Mouse (Mus musculus): ENCODE data around the gene Inpp5f.

Inpp5f gene

GRCm38 (mm10) chr7:128738041-128738440 lies 126.9 kb downstream of the Inpp5f start:
- in situ Hi-C loops (cut with MboI, MseI) = no loop called here

- in situ Hi-C loops (cut with MboI, MseI) = no loop called here
These were observed 128.0 kb downstream of the Inpp5f start for GRCm38 (mm10) chr7:128739116-128739461.

GRCm38 (mm10) chr7:128739462-128740277 lies 128.5 kb downstream of the Inpp5f start:
- in situ Hi-C loops (cut with MboI, MseI) = loop anchor here in 1 of 2 experiments (5.0 to 10.0 kb wide), 2 partner anchors 1028 to 1775 kb away; no protein-coding TSS in a partner anchor

- in situ Hi-C loops (cut with MboI, MseI) = loop anchor here in 1 of 2 experiments (5.0 to 10.0 kb wide), 2 partner anchors 1027 to 1774 kb away; no protein-coding TSS in a partner anchor
These were observed 129.2 kb downstream of the Inpp5f start, which contains the start of gene Mcmbp for GRCm38 (mm10) chr7:128740334-128740733. Mcmbp (minus strand) TSS chr7:128740495.

- in situ Hi-C loops (cut with MboI, MseI) = loop anchor here in 1 of 2 experiments (5.0 to 10.0 kb wide), 2 partner anchors 1023 to 1771 kb away; no protein-coding TSS in a partner anchor
These were observed 132.8 kb downstream of the Inpp5f start for GRCm38 (mm10) chr7:128743898-128744297.

GRCm38 (mm10) chr7:128744684-128745485 lies 133.8 kb downstream of the Inpp5f start, which contains the start of gene Sec23ip:
Sec23ip (plus strand) TSS chr7:128744943.
- in situ Hi-C loops (cut with MboI, MseI) = loop anchor here in 1 of 2 experiments (5.0 to 10.0 kb wide), 2 partner anchors 1022 to 1770 kb away; no protein-coding TSS in a partner anchor

Data from T-helper 17 cell (primary cell).